Mouse (Mus musculus): ENCODE data around the gene Fastk.

DNA sequence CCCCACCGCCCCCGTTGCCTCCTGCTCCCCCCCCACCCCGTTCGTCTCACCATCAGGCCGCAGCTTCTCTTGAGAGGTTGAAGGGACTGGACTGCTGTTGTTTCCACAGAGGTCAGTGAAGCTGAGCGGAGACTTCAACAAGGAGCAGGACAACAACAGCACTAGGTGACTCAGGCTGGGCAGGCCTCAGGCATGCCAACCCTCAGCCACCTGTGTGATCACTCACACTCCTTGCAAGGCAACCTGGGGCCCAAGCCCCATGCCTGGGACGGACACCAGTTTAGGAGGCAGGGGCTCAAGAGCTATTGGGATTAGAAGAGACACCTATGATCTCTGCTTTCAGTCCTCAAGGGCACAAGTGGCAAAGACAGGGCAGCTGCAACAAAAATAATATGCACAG lies 53.2 kb downstream of the Fastk start, which contains the start of gene Atg9b:
- TF ChIP-seq CTCF (IDR thresholded peaks at IDR 0.05; ENCODE audit: low read depth, low read length) (no peak), POLR2A (IDR thresholded peaks at IDR 0.05; ENCODE audit: extremely low read depth, insufficient read depth, low read length) (no peak)

Data from liver, adult 2 months (tissue).